Mouse (Mus musculus) small intestine, adult 2 months (tissue): ENCODE data around the gene Hhat. TPM values are rescaled to one million over a fixed set of nuclear protein-coding genes. Genes with fewer than 3 reads are reported as not detected.

Experiments used
- H3K27ac ChIP-seq: fragments of 200-500 bp; 2 replicates; pipeline ENCODE4 v1.5.1; 2012; ENCODE audit warnings: low read depth, low read length, control low read depth, inconsistent platforms; ENCODE audit not compliant: insufficient read depth
- H3K27me3 ChIP-seq: fragments of 200-500 bp; 2 replicates; pipeline ENCODE4 v1.6.1; 2012; ENCODE audit warnings: mild to moderate bottlenecking, moderate library complexity, low read length, inconsistent platforms; ENCODE audit not compliant: control insufficient read depth, insufficient read depth
- H3K36me3 ChIP-seq: fragments of 200-500 bp; 2 replicates; pipeline ENCODE4 v1.6.1; 2012; ENCODE audit warnings: mild to moderate bottlenecking, low read length, control low read depth, inconsistent platforms; ENCODE audit not compliant: control insufficient read depth, insufficient read depth
- H3K4me1 ChIP-seq: fragments of 200-500 bp; 2 replicates; pipeline ENCODE4 v1.6.1; 2012; ENCODE audit warnings: low read length, inconsistent platforms, mixed read lengths; ENCODE audit not compliant: control insufficient read depth, insufficient read depth, insufficient read length
- H3K4me3 ChIP-seq: fragments of 200-500 bp; 2 replicates; pipeline ENCODE4 v1.5.1; 2012; ENCODE audit warnings: low read depth, mild to moderate bottlenecking, control low read depth, inconsistent platforms, low read length, moderate library complexity
- CTCF ChIP-seq: fragments of 200-500 bp; IDR thresholded peaks from 2 replicates; pipeline ENCODE4 v1.5.1; 2012; ENCODE audit warnings: low read depth, mild to moderate bottlenecking, control low read depth, inconsistent platforms, low read length, moderate library complexity, mixed read lengths; ENCODE audit not compliant: insufficient replicate concordance, insufficient read length; ENCODE audit errors: extremely low read depth
- POLR2A ChIP-seq: fragments of 200-500 bp; IDR thresholded peaks from 2 replicates; pipeline ENCODE4 v1.6.1; 2012; ENCODE audit warnings: low read depth, mild to moderate bottlenecking, control low read depth, inconsistent platforms, low read length, moderate library complexity
- WGBS: fragments of 180-500 bp; shearing (Covaris S2); methylation state at CpG from one replicate; pipeline ENCODE4 v1.1.7; 2018; 5-methylcytosine and 5-hydroxymethylcytosine counted together
- polyA plus RNA-seq: library from polyadenylated mRNA; depleted of rRNA; stranded (reverse); fragments of >200 nt; gene quantifications from 2 replicates; pipeline ENCODE4 v1.2.3, GENCODE M21; 2012; rRNA removed

Gene Hhat
- 1.9 and 3.1 TPM in 2 replicates for polyA plus RNA-seq

GRCm38 (mm10) chr1:192770495-192771331 is at the start of gene Hhat:
TSS of gene Hhat (minus strand) at chr1:192771223.
- Histone ChIP-seq H3K4me1 (peaks cover 3% of the 10 kb centered on the region; the same call in 1 of the 2 replicates), H3K4me3 (peak within 1 kb of the TSS; percentile 72), H3K27me3 (no peaks in the 10 kb centered on the region), H3K36me3 (no peaks in the 10 kb centered on the region), H3K27ac (peak within 1 kb of the TSS; percentile 25)
- TF ChIP-seq POLR2A: no peak; the same call in 1 of the 2 replicates
- no peak for TF ChIP-seq CTCF
- WGBS: 1% methylated on average over 70 of the region's 70 CpGs

GRCm38 (mm10) chr1:192818334-192818733 is 47.3 kb upstream of the Hhat start:
- Histone ChIP-seq H3K4me3 (no peak overlapping the region), H3K27me3 (no peaks in the 10 kb centered on the region), H3K4me1 (peaks cover 10% of the 10 kb centered on the region; the same call in 1 of the 2 replicates), H3K27ac (no peak overlapping the region), H3K36me3 (no peaks in the 10 kb centered on the region)
- WGBS: 87% methylated on average over 5 of the region's 5 CpGs
- TF ChIP-seq POLR2A (no peak), CTCF (no peak)

- Histone ChIP-seq H3K36me3 (no peaks in the 10 kb centered on the region), H3K27ac (no peak overlapping the region), H3K4me3 (no peak overlapping the region), H3K4me1 (peaks cover 24% of the 10 kb centered on the region; the same call in 1 of the 2 replicates), H3K27me3 (no peaks in the 10 kb centered on the region)
- 35% methylated on average over 2 of the region's 2 CpGs for WGBS
- TF ChIP-seq CTCF: no peak
- no peak for TF ChIP-seq POLR2A
These were observed 44.8 kb upstream of the Hhat start for GRCm38 (mm10) chr1:192815789-192816188.

- 77% methylated on average over 3 of the region's 3 CpGs for WGBS
- peaks cover 24% of the 10 kb centered on the region; the same call in 1 of the 2 replicates for H3K4me1 ChIP-seq
- no peak overlapping the region for H3K27ac ChIP-seq
- no peaks in the 10 kb centered on the region for H3K27me3 ChIP-seq
- H3K4me3 ChIP-seq: no peak overlapping the region
- TF ChIP-seq POLR2A (no peak), CTCF (no peak)
- H3K36me3 ChIP-seq: no peaks in the 10 kb centered on the region
These were observed 43.7 kb upstream of the Hhat start for GRCm38 (mm10) chr1:192814700-192815099.

GRCm38 (mm10) chr1:192812758-192813157 is 41.7 kb upstream of the Hhat start:
- Histone ChIP-seq H3K27me3 (no peaks in the 10 kb centered on the region), H3K36me3 (no peaks in the 10 kb centered on the region), H3K27ac (peak overlapping the region; percentile 74), H3K4me1 (peaks cover 24% of the 10 kb centered on the region; the same call in 1 of the 2 replicates), H3K4me3 (no peak overlapping the region)
- WGBS: 35% methylated on average over 9 of the region's 9 CpGs
- TF ChIP-seq POLR2A (no peak), CTCF (no peak)

- 62% methylated on average over 5 of the region's 5 CpGs for WGBS
- no peak overlapping the region for H3K4me3 ChIP-seq
- no peaks in the 10 kb centered on the region for H3K27me3 ChIP-seq
- H3K27ac ChIP-seq: peak overlapping the region; percentile 74
- H3K4me1 ChIP-seq: peaks cover 24% of the 10 kb centered on the region; the same call in 1 of the 2 replicates
- no peaks in the 10 kb centered on the region for H3K36me3 ChIP-seq
- TF ChIP-seq CTCF (no peak), POLR2A (no peak)
These were observed 41.3 kb upstream of the Hhat start for GRCm38 (mm10) chr1:192812290-192812689.

- Histone ChIP-seq H3K4me3 (no peak overlapping the region), H3K27ac (no peak overlapping the region), H3K4me1 (peaks cover 7% of the 10 kb centered on the region), H3K36me3 (no peaks in the 10 kb centered on the region), H3K27me3 (no peaks in the 10 kb centered on the region)
- 65% methylated on average over 10 of the region's 10 CpGs for WGBS
- no peak for TF ChIP-seq CTCF
- TF ChIP-seq POLR2A: no peak
These were observed 35.4 kb upstream of the Hhat start for GRCm38 (mm10) chr1:192806168-192807157.
